Mouse (Mus musculus) embryonic facial prominence, embryonic 10.5 days (tissue): ENCODE measurements around the gene Tec. TPM values are rescaled to one million over a fixed set of nuclear protein-coding genes. Genes with fewer than 3 reads are reported as not detected.

Experiments used
- DNase-seq: peaks from one replicate; pipeline ENCODE4 v3.0.0-alpha.2; 2017; ENCODE audit warnings: low spot score
- H3K27ac ChIP-seq: fragments of 300-500 bp; sonication (generic); replicated peaks from 2 replicates; pipeline ENCODE4 v1.5.1; 2016; ENCODE audit warnings: mild to moderate bottlenecking
- H3K27me3 ChIP-seq: fragments of 300-500 bp; sonication (generic); replicated peaks from 2 replicates; pipeline ENCODE4 v1.6.1; 2016; ENCODE audit warnings: low read depth, mild to moderate bottlenecking; ENCODE audit not compliant: poor library complexity, severe bottlenecking
- H3K36me3 ChIP-seq: fragments of 300-500 bp; sonication (generic); replicated peaks from 2 replicates; pipeline ENCODE4 v1.6.1; 2016; ENCODE audit warnings: mild to moderate bottlenecking, moderate library complexity
- H3K4me1 ChIP-seq: fragments of 300-500 bp; sonication (generic); 2 replicates; pipeline ENCODE4 v1.6.1; 2016
- H3K4me3 ChIP-seq: fragments of 300-500 bp; sonication (generic); 2 replicates; pipeline ENCODE4 v1.5.1; 2016; ENCODE audit warnings: mild to moderate bottlenecking, moderate library complexity
- H3K9me3 ChIP-seq: fragments of 300-500 bp; sonication (generic); 2 replicates; pipeline ENCODE4 v1.6.1; 2016; ENCODE audit warnings: mild to moderate bottlenecking
- WGBS: fragments of 180-500 bp; shearing (Covaris S2); methylation state at CpG from one replicate; pipeline ENCODE4 v1.1.7; 2016; 5-methylcytosine and 5-hydroxymethylcytosine counted together
- polyA plus RNA-seq: library from polyadenylated mRNA; unstranded; fragments of >200 nt; fragmentation: Nextera tagmentation; extraction: Ambion mirVana; gene quantifications from 2 replicates; pipeline ENCODE4 v1.2.1, GENCODE M21; 2016

The Tec gene
- 1.5 and 1.8 TPM in 2 replicates for polyA plus RNA-seq

DNA sequence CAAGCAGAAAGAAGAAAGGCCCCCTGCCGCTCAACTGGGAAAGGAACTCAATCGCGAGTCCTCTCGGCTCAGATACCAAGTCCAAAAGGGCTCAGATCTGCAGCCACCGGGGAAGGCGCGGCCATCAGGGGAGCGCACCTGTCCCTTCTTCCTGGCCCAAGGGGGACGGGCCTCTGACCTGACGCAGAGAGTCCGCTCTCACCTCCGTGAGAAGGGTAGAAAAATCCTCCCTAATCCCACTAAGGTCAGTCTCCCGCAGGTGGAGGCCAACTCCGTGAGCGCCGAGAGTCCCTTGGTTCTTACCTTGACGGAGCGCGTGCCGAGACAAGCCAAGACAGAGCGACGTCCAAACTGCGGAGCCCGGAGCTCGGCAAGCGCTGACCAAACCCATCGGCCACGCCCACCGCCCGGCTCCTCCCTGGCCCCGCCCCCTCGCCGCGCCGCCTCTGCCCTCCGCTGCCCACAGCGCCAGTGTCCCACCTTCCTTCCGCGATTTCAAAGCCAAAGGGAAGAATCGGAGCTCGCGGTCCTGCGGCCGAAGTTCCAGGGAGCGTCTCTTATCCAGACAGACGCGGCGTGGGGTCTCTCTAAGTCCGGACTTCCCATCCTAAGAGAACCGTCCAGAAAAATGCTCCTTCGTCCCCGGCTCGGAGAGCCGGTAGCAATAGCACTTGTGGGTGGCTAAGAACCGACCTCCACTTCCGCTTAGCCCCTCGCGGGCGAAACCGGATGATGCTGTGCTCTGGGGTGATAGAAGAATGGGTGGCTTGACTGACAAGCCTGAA, at the start of gene Tec:
Gene Tec, minus strand, starts transcription at position 393 of the 785 bp plus-strand sequence.
- Histone ChIP-seq H3K4me1 (peaks cover 8% of the 10 kb centered on the region), H3K27ac (peak within 1 kb of the TSS; percentile 78), H3K4me3 (peak within 1 kb of the TSS; percentile 67), H3K36me3 (no peaks in the 10 kb centered on the region), H3K27me3 (peaks cover 53% of the 10 kb centered on the region), H3K9me3 (no peaks in the 10 kb centered on the region)
- DNase-seq, result peak; percentile 94
- WGBS, result under 1% methylated on average over 60 of the region's 60 CpGs

DNA sequence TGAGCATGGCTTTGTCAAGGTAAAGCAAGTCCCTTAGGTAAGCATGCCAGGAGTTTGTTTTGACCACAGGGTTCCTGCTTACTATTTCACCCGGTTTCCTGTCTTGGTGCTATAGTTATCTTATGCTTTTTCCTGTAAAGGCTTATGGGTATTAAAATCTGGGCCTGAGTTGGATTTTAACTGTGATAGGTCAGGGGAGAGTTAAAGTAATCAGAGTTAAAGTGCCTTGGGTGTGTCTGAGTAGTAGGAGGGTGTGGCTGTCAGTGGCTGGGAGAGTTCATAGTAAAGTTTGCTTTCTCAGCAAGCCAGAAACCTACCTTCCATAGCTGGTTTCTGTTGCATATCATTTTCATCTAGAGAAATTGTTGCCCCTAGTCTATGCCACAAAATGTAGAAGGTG, 48.6 kb upstream of the Tec start:
- Histone ChIP-seq H3K9me3 (no peaks in the 10 kb centered on the region), H3K4me3 (peak overlapping the region; percentile 99; the same call in 1 of the 2 replicates), H3K27me3 (peaks cover 6% of the 10 kb centered on the region; the same call in 1 of the 2 replicates), H3K27ac (no peak overlapping the region), H3K36me3 (peaks cover 11% of the 10 kb centered on the region), H3K4me1 (peaks cover 28% of the 10 kb centered on the region)
- DNase-seq, result no peak
- WGBS, result 62% methylated on average over 1 of the region's 1 CpGs

GRCm38 (mm10) chr5:72916048-72916447, 47.8 kb upstream of the Tec start:
- Histone ChIP-seq H3K27ac (peak overlapping the region; percentile 99), H3K27me3 (peaks cover 6% of the 10 kb centered on the region; the same call in 1 of the 2 replicates)
- 48% methylated on average over 4 of the region's 4 CpGs for WGBS

GRCm38 (mm10) chr5:72914633-72915561, 46.6 kb upstream of the Tec start:
- H3K4me3 ChIP-seq, result peak overlapping the region; percentile 99
- peaks cover 6% of the 10 kb centered on the region; the same call in 1 of the 2 replicates for H3K27me3 ChIP-seq
- under 1% methylated on average over 66 of the region's 66 CpGs for WGBS
- no peaks in the 10 kb centered on the region for H3K9me3 ChIP-seq
- H3K27ac ChIP-seq, result peak overlapping the region; percentile 99
- DNase-seq, result peak; percentile 59
- H3K36me3 ChIP-seq, result no peaks in the 10 kb centered on the region
- H3K4me1 ChIP-seq, result peaks cover 28% of the 10 kb centered on the region

More at GRCm38 (mm10) chr5:72916048-72916447, 47.8 kb upstream of the Tec start:
- Histone ChIP-seq H3K9me3 (no peaks in the 10 kb centered on the region), H3K36me3 (peaks cover 3% of the 10 kb centered on the region), H3K4me1 (peaks cover 28% of the 10 kb centered on the region), H3K4me3 (peak overlapping the region; percentile 99)
- no peak for DNase-seq

GRCm38 (mm10) chr5:72913648-72914557, 45.6 kb upstream of the Tec start, which contains the start of gene Slain2:
Gene Slain2 (plus strand): TSS chr5:72914304.
- Histone ChIP-seq H3K36me3 (no peaks in the 10 kb centered on the region), H3K4me3 (peak within 1 kb of the TSS; percentile 99), H3K27me3 (peaks cover 6% of the 10 kb centered on the region; the same call in 1 of the 2 replicates), H3K4me1 (peaks cover 28% of the 10 kb centered on the region), H3K9me3 (no peaks in the 10 kb centered on the region), H3K27ac (peak within 1 kb of the TSS; percentile 99)
- peak; percentile 100 for DNase-seq
- under 1% methylated on average over 83 of the region's 83 CpGs for WGBS

DNA sequence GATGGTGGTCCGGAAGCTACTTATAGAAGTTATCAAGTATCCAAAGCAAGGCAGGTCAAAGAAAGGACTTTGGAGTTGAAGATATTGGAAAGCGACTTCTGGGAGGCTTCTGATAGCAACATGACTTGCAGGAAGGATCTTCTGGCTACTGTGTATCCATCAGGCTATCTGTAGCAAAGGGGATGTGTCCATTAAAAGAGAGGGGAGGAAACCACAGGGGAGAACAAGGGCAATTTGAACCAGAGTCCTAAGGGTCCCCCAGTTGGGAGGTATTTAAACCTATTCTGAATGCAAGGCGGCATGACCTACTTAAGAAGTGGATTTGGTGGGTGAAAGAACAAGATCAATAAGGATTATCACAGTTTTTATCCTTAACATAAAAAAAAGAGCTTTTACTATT, 43.0 kb upstream of the Tec start:
- H3K4me3 ChIP-seq, result no peak overlapping the region

DNA sequence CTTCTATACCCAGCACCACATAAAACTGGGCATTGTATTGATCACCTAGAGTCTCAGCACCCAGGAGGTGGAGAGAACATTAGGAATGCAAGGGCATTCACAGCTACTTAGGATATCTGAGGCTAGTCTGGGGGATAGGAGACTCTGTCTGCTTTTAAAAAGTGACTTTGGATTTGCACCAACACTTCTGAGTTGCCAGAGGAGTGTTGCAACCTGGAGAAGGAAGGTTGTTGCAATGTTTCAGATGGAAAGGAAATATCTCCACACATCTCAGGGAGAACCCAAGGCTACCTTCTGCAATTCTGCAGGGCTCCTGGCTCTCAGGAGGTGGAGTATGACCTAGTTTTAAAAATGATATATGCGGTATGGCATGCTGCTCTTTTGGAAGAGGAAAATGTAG, 42.1 kb upstream of the Tec start:
- no peak overlapping the region for H3K4me3 ChIP-seq
- 88% methylated on average over 1 of the region's 1 CpGs for WGBS
- peaks cover 8% of the 10 kb centered on the region; the same call in 1 of the 2 replicates for H3K4me1 ChIP-seq
- H3K9me3 ChIP-seq, result no peaks in the 10 kb centered on the region
- H3K27me3 ChIP-seq, result peaks cover 6% of the 10 kb centered on the region; the same call in 1 of the 2 replicates
- DNase-seq, result no peak
- H3K27ac ChIP-seq, result no peak overlapping the region
- H3K36me3 ChIP-seq, result no peaks in the 10 kb centered on the region

More for the DNA sequence above, 43.0 kb upstream of the Tec start:
- H3K27ac ChIP-seq, result no peak overlapping the region
- DNase-seq, result no peak
- peaks cover 17% of the 10 kb centered on the region for H3K4me1 ChIP-seq
- H3K36me3 ChIP-seq, result no peaks in the 10 kb centered on the region
- no peaks in the 10 kb centered on the region for H3K9me3 ChIP-seq
- peaks cover 6% of the 10 kb centered on the region; the same call in 1 of the 2 replicates for H3K27me3 ChIP-seq
- 86% methylated on average over 3 of the region's 3 CpGs for WGBS

DNA sequence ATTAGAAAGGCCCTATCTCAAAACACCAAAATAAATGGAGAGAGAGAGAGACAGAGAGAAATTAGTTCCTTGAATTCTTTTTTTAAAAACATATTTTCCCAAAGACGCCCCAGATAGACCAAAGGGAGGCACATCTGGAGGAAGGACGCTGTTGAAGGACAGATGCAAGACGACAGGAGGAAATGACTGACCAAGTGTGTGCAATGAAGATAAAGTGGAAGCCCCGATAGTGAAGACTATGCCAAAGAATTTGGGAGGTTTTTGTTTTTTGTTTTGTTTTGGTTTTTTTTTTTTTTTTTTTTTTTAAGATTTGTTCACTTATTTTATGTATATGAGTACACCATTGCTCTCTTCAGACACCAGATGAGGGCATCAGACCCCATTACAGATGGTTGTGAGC, 41.1 kb upstream of the Tec start:
- Histone ChIP-seq H3K27ac (no peak overlapping the region), H3K4me1 (peaks cover 8% of the 10 kb centered on the region; the same call in 1 of the 2 replicates), H3K36me3 (no peaks in the 10 kb centered on the region), H3K27me3 (peaks cover 6% of the 10 kb centered on the region; the same call in 1 of the 2 replicates), H3K4me3 (no peak overlapping the region), H3K9me3 (no peaks in the 10 kb centered on the region)
- 86% methylated on average over 4 of the region's 4 CpGs for WGBS
- DNase-seq, result no peak

DNA sequence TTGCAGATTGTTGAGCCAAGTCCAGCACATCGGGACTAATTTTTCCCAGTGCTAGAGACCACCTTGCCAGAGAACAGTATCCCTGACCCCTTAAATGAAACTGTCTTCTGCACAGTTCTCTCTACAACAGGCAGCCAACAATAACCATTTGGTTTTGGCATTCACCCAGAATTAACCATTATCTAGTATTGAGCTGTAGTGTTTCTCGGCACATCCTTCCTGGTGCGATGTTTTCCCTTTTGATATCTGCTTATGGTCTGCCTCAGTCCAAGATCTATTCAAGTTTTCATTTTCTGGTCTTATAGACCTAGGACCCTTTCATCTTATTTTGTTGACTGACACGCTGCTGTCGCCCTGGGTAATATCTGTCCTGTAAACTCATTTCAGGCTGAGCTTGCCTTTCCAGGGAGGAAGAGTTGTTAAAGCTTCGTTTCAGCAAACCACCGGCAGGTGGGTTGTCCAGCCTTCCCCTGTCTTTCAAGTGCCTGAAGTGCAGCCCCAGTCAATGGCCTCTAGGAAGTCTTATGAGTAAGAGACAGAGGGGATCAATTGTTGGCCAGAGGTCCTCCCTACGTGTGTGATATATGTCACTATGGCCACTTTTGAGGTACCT, 40.1 kb upstream of the Tec start:
- H3K9me3 ChIP-seq, result no peaks in the 10 kb centered on the region
- H3K4me1 ChIP-seq, result peaks cover 8% of the 10 kb centered on the region; the same call in 1 of the 2 replicates
- peaks cover 6% of the 10 kb centered on the region; the same call in 1 of the 2 replicates for H3K27me3 ChIP-seq
- no peak overlapping the region for H3K27ac ChIP-seq
- 81% methylated on average over 8 of the region's 8 CpGs for WGBS
- no peak for DNase-seq
- H3K36me3 ChIP-seq, result no peaks in the 10 kb centered on the region
- H3K4me3 ChIP-seq, result no peak overlapping the region

- WGBS, result 87% methylated on average over 6 of the region's 6 CpGs
- Histone ChIP-seq H3K9me3 (no peaks in the 10 kb centered on the region), H3K4me3 (no peak overlapping the region), H3K27me3 (peaks cover 3% of the 10 kb centered on the region; the same call in 1 of the 2 replicates), H3K27ac (no peak overlapping the region), H3K4me1 (no peaks in the 10 kb centered on the region), H3K36me3 (no peaks in the 10 kb centered on the region)
- DNase-seq, result no peak
Measured at GRCm38 (mm10) chr5:72907402-72907801, 39.1 kb upstream of the Tec start.
